Mouse (Mus musculus) yolk sac, embryonic 10.5 days (tissue): ENCODE data around the gene Pira2.
"Not testable (repeated sequence)": the region's sequence is repeated elsewhere in the genome, so short reads cannot be mapped to it uniquely, and the experiment has no call there.

Experiments
- DNase-seq: peaks from one replicate; pipeline ENCODE4 v3.0.0-alpha.2; 2017; ENCODE audit warnings: low spot score

Pira2 gene

DNA sequence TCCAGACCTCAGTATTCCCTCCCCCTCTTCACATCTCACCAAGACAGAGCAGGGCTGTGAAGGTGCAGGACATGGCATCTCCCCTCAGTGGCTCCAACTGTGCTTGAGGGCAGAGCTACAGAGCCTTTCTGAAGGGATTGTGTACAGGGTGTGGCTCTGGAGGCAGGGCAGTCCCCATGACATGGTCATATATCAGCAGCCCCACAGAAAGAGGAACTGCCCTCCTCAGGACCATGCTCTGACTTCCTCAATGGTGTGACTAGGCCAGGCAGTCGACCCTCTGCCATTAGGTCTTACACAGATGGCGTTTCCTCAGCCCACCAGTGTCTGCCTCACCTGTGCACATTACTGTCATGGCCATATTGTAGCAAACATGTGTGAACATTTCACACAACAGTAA is at the start of gene Pira2:
TSS of gene Pira2 (minus strand) at position 101 of the 400 bp plus-strand sequence.
- DNase-seq = not testable (repeated sequence)

- not testable (repeated sequence) for DNase-seq
These were observed 30.2 kb upstream of the Pira2 start for GRCm38 (mm10) chr7:3875032-3875431.

GRCm38 (mm10) chr7:3837854-3838253 is 7.0 kb downstream of the Pira2 start:
- DNase-seq = not testable (repeated sequence)

- DNase-seq = not testable (repeated sequence)
These were observed 14.2 kb downstream of the Pira2 start for GRCm38 (mm10) chr7:3830633-3831032.

- not testable (repeated sequence) for DNase-seq
These were observed 19.3 kb downstream of the Pira2 start, which contains the start of gene Gm15448 for GRCm38 (mm10) chr7:3825599-3825998. TSS of gene Gm15448 (minus strand) at chr7:3825687.

DNA sequence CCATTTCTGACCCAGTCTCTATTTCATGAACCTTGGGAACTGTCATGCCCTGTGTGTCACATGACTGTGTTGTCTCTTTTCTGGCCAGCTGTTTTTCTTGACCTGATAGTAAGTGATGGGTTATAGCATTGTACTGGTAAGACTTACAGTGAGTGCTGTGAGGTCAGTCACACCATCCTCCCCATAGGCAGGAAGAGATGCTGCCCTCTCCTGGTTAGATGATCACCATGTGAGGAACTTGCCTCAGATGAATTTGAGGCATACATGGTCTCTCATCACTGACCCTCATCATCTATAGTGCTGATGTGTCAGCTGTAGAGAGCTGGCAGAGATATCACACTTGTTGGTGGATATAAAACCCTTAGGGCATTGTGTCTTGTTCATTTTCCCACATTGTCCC is 32.9 kb downstream of the Pira2 start:
- not testable (repeated sequence) for DNase-seq

GRCm38 (mm10) chr7:3802935-3803334 is 41.9 kb downstream of the Pira2 start:
- DNase-seq = not testable (repeated sequence)

- not testable (repeated sequence) for DNase-seq
These were observed 44.9 kb downstream of the Pira2 start for GRCm38 (mm10) chr7:3799940-3800339.

- not testable (repeated sequence) for DNase-seq
These were observed 48.6 kb downstream of the Pira2 start for GRCm38 (mm10) chr7:3796286-3796685.
